Mouse (Mus musculus) cerebellum, adult 11 months (tissue): ENCODE measurements around the gene Cysltr2.

Source experiments
- DNase-seq: peaks from one replicate; pipeline ENCODE4 v3.0.0; 2022

Gene Cysltr2

DNA sequence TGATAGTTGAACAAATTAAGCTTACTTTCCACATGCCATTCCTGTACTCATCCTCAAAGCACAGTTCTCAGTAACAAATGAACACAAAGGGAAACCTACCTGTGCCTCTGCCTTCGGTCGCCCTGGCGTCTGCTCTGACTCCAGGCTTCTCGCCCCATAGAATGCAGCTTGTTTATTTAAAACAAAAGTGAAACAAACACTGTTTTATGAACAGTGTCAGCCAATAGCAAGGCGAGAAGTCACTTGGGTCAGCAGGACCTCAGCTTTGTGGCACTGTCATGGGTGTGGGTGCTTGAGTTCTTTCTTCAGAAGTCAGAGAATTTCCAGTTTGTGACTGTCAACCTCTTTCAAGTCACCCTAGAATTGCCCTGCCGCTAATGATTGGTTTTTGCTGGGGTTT is at the start of gene Cysltr2:
Gene Cysltr2, minus strand, starts transcription at position 178 of the 400 bp plus-strand sequence.
- DNase-seq: no peak

GRCm38 (mm10) chr14:73094802-73095550 is 46.1 kb upstream of the Cysltr2 start:
- no peak for DNase-seq

GRCm38 (mm10) chr14:73092871-73093270 is 44.0 kb upstream of the Cysltr2 start:
- DNase-seq: no peak

GRCm38 (mm10) chr14:73088224-73088623 is 39.3 kb upstream of the Cysltr2 start:
- DNase-seq: no peak

DNA sequence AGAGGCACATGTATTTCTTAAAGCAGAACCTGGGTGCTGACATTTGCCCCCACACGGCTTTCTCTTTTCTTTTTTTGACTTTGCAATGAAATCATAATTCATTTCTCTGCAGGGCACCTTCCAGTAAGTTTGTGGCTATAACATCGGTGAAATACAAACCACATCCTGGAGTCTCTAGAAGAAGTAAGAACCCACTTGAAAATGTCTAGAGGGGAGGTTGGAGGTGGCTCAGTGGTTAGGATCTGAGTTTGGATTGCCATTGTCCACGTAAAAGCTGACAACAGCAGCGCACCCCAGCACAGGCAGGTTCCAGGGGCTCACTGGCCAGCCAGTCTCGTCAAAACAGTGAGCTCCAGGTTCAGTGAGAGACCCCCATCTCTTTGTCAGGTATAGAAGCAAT is 38.8 kb upstream of the Cysltr2 start:
- DNase-seq: no peak

DNA sequence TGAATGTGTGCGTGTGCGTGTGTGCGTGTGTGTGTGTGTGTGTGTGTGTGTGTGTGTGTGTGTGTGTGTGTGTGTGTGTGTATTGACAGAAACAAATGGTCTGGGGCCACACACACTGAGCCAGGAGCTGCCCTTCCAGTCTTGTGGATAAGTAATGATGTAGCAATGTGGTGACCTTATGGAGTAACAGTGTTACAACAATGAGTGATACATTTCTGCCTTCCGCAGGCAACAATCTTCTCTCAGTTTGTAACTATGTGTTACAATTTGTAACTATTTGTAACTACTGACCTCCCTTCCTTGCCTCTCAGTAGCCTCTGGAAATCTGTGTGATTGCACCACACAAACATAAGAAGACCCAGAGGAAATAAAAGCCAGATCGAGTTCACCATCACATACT is 38.3 kb upstream of the Cysltr2 start:
- no peak for DNase-seq

DNA sequence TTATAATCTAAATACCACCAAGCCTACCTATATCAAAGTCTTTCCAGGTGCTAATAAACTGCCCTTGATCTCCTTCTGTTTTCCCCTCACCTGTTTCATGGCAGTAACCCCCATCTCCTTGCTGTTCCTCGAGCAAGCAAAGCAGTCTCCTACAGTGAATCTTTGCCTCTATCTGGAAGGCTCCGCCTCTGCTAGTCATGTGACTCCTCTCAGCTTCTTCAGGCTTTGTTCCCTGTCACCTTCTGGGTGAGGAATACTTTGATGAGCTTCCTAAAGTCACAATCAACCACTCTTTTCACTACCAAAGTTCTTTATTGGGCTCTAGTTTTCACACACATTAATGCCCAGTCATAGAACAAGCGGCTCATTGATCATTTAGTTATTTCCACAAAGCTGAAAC is 37.5 kb upstream of the Cysltr2 start:
- DNase-seq: no peak

DNA sequence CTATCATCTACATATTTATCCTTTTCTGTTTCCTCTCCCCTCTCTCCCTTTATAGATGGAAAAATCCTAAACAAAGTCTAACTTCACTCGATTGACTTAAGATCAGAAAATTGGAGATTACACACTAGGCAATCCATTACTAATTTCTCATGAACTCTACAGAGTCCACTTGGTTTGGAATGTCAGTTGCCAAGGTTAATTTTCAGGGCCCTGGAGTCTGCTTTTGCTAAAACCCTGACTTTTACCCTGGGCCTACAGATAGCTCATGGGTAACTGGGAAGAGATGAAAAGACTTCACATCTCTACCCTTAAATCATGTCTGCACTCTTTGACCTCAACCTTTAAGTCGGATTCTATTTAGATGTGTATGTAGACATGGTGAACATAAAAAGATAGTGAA is 34.6 kb upstream of the Cysltr2 start:
- DNase-seq: no peak

- no peak for DNase-seq
Measured at GRCm38 (mm10) chr14:73064460-73064859, 15.5 kb upstream of the Cysltr2 start.

DNA sequence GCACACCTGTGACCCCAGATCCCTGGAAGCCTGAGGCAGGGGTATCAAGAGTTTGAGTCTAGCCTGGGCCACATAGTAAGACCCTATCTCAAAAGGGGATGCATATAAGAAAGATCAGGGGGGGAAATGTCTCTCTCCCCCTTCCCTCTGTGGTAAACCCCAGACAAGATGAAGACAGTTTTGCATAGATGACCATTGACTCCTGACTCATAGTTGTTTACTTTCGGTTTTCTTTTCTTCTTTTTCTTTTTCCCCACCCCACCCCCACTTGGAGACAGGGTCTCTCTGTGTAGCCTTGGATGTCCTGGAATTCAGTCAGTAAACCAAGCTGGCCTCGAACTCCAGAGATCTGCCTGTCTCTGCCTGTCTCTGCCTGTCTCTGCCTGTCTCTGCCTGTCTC is 9.8 kb upstream of the Cysltr2 start:
- DNase-seq: no peak

DNA sequence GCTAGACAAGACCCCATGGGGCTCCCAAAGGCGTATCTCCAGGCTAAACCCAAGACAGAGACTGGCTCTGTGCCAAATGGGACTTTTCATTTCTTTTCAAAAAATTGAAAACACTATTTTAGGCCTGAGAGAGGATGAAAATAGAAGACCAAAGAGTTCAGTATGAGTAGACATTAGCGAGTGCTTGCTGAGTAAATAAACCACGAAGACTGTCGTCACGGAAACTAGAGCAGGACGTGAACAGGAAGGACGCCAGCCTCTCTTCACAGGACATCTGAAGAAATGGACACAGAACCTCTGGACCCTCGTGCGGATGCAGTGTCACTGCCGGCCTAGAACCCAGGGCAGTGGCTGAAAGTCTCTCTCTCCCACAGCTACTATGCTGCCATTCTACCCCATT is 8.8 kb upstream of the Cysltr2 start:
- no peak for DNase-seq

DNA sequence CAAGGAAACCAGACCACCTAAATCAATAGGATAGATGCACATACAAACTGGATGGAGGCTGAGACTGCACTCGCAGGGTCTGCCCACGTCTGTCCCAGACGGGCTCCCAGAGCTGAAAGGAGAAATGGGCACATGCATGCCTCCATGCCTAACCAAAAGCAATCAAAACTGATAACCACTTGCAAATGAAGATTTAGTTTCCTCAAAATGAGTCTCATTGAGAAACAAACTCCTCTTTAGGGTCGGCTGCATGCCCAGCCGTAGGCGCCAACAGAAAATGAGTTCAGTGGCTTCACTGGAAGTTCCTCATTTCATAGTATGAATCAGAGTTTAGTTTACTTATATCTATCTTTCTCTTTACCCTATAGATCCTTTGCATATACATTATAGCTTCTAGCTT is 7.9 kb upstream of the Cysltr2 start:
- no peak for DNase-seq

GRCm38 (mm10) chr14:73045199-73045928 is 3.5 kb downstream of the Cysltr2 start:
- DNase-seq: no peak

DNA sequence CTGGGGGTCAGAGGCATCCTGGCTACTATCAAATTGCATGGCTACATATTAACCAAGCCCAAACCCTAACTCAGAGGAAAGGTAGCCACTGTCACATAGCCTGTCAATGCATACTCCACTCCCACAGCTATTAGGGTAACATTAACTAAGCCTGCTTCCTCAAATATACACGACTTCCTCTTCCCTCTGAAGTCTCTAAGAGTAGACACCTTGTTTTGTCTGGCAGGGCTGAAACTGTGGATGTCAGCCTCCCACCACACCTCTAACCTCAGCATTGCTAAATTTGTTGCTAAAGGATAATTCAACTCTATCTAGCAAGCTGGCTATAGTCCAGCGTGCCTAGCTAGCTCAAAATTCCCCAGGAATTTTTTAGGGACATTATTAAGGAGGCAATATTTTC is 7.2 kb downstream of the Cysltr2 start:
- no peak for DNase-seq

GRCm38 (mm10) chr14:73033290-73033689 is 15.6 kb downstream of the Cysltr2 start:
- DNase-seq: no peak

DNA sequence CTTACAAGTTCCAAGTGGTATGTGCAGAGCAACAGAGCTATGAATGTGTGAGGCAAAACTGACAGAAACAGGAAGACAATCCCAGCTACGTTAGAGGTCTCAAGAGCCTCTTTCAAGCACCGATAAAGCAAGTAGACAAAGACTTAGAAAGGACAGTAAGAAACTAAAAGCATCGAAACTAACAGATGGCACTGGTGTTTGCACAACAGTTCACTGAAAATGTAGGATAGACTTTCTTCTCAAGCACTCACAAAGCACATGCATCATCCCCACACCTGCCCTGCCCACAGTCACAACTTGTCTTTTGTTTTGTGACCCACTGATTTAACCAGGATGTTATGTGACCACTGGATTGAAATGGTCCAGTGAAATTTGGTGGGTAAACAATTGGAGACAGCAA is 17.7 kb downstream of the Cysltr2 start:
- DNase-seq: no peak

DNA sequence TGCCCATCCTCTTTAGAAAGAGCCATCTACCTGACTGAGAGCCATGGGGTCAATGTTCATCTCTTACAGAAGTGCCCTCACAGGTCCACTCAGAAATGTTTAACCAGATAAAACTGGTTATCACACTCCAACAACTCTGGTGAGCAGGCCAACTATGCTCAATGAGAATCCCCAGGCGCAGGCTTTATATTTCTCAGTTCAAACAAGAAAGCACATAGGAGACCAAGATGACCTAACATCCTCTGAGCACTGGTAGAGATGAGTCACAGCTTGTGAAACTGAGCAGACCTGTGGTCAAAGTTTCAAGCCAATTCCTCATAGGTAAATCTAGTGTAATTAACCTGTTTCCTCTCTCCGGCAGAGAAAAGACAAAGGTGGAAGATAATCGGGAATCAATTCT is 31.6 kb downstream of the Cysltr2 start:
- no peak for DNase-seq

DNA sequence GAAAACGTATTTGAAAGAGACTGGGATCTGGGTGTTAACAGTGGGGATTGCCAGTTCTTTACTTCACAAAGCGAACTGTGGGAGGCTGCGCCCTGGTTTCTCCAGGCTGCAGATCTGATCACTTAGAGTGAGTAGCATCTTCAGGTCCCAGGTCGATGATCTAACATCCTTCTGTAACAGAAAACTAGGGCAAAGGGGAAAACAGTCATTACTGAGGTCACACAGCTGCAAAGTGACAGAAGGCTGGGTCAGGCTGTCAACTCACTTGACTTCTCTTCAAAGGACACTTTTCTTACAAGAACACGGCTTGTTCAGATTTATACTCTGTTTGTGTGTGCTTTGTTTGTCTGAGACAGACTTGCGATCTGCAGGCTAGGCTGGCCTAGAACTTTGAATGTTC is 33.5 kb downstream of the Cysltr2 start:
- DNase-seq: no peak

DNA sequence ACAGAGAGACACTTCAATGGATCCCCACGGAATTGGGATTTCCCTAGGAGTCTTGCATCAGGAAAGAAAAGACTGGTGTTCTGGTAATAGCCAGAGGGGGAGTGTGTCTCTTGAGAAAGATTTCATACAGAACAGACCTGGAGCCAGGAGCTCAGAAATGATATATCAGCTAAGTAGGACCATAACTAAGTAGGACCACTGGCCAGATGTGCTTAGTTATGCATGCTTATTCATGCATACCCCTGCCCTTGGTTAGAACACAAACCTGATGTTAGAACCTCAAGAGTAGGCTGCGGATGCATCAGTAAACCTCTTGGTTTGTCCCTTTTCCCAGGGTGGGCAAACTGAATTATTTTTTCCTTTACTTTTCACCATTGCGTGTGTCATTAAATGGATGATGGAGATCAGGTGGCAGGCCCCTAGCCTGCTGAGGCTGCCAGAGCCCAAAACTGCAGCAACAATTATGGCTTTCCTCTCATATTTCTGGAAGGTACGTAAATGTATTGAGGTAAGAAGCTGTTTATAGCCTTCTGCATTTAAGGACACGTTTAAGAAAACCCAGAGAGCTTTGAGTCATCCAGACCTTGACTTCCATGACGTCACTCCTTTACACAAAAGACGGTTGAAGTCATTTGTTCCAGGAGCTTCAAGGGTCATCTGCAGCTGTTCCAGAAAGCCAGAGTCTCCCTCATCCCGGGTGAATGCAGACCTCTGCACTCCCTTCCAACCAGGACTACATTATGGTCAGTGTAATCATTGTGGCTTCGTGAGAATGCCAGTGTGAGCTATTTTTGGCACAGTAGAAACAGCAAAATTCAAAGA is 35.0 kb downstream of the Cysltr2 start:
- DNase-seq: no peak

GRCm38 (mm10) chr14:73001814-73002213 is 47.1 kb downstream of the Cysltr2 start:
- no peak for DNase-seq

- peak; percentile 12 for DNase-seq
Measured at GRCm38 (mm10) chr14:73000325-73000724, 48.6 kb downstream of the Cysltr2 start.

GRCm38 (mm10) chr14:72998111-72998510 is 50.8 kb downstream of the Cysltr2 start:
- no peak for DNase-seq

- no peak for DNase-seq
Measured at GRCm38 (mm10) chr14:72986044-72986443, 62.9 kb downstream of the Cysltr2 start.

DNA sequence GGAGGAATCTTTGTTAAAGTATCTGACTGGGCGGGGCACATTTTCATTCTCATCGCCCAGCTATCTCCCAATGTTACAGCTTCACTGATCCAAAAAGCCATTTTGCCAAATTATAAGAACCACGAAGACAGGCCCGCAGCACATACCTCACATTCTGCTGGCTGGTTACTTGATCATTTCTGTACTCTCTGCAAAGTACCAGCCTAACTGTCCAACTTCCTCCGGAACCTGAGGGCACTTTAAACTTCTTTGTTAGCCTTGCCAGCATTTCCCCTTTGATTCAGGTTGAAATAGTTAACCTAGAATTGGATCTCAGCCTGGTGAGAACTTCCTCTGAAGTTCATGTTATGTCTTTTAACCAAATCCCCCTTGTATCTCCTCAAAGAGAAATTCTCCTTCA is 63.8 kb downstream of the Cysltr2 start:
- DNase-seq: no peak
